Mouse (Mus musculus): ENCODE results near the gene Grem1. TPM values are rescaled to one million over a fixed set of nuclear protein-coding genes. Genes with fewer than 3 reads are reported as not detected.
A peak's percentile ranks its signal among the peaks of the same experiment; 100 is the strongest.

Grem1 gene
- 1 to 10 TPM; 1.7 to 2.8 TPM for total RNA-seq (2021)

- intact Hi-C loops (cut with DNase I): loop anchor here (10.0 kb wide), 1 partner anchor 94 kb away; no protein-coding TSS in a partner anchor
- peak; percentile 42 for DNase-seq
These were observed at the start of gene Grem1 for GRCm38 (mm10) chr2:113758311-113759161. TSS of gene Grem1 (minus strand) at chr2:113758646.

DNA sequence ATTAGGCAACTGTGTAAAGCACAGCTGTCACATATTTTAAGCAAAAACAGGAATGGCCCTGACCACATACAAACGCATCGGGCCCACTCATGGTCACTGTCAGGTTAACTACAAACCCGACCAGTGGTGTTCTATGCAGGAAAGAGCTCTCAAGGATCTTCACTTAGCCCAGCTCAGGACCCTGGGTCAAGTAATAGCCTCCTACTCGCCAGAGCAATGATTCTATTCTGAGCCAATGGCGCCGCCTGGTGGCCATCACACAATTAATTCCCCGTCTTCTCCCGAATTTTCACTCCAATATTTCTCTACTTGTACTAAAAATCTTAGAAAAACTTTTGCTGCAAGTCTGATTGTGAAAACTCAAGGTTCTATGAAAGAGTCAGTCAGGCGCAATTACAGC lies 49.2 kb upstream of the Grem1 start:
- intact Hi-C loops (cut with DNase I): no loop called here
- DNase-seq: peak; percentile 77

GRCm38 (mm10) chr2:113806851-113807577 lies 48.6 kb upstream of the Grem1 start:
- intact Hi-C loops (cut with DNase I): no loop called here
- no peak for DNase-seq

- intact Hi-C loops (cut with DNase I): no loop called here
- no peak for DNase-seq
These were observed 47.3 kb upstream of the Grem1 start for GRCm38 (mm10) chr2:113805765-113806164.

- DNase-seq: no peak
- intact Hi-C loops (cut with DNase I): no loop called here
These were observed 45.3 kb upstream of the Grem1 start for GRCm38 (mm10) chr2:113803753-113804152.

DNA sequence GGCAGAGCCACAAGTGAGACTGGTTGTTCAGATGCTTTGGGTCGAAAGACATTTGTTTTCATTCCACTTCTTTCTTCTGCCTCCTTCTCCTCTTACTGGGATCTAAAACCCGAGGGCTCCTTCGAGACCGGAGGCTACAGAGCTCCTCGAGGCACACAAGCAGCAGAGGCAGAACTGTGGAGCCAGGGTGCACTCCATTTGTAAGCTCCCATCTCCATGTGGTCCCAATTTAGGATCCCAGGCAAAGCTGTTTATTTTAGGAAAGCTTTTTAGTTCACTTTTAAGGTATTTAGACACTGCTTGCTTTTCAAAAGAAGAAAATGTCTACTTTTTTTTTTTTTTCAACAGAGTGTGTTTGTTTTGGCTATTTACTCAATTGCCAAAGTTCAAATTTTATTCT lies 42.4 kb upstream of the Grem1 start:
- no peak for DNase-seq
- intact Hi-C loops (cut with DNase I): no loop called here

GRCm38 (mm10) chr2:113798605-113799004 lies 40.2 kb upstream of the Grem1 start:
- intact Hi-C loops (cut with DNase I): no loop called here
- DNase-seq: no peak

DNA sequence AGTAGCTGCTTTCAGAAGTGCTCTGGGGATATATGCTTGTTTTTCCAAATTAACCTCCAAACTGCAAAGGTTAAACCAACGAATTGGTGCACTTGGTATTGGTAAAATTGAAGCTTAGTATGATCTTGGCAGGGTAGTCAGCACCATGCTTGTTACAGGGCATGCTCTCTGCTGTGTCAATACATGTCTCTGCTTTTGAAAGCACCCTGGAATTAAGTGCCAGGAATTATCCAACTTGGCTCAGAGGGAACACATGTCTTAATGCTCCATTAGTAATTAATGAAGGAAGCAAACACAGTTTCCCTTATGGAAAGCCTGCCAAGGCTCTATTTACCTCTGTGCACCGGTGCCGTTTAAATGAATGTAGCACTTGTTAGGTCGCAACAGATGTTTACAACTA lies 36.7 kb upstream of the Grem1 start:
- DNase-seq: no peak
- intact Hi-C loops (cut with DNase I): no loop called here

DNA sequence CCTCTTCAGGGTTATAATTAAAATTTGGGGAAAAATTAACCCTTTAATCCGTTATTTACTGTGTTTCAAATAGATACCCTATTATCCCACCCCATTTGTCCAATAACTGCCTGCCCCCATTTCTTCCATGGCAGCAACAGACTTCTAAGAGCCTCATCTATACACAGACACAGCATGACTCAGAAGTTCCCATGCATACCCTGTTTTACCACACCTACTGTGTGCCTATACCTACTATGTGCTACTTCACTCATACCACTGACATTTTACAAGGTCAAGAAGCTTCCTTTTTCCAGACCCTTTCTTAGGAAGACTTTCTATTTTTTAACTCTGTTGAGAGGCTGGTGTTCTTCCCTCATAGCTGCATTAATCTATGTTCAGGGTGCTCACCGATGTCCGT lies 35.1 kb upstream of the Grem1 start:
- intact Hi-C loops (cut with DNase I): no loop called here

GRCm38 (mm10) chr2:113788821-113789387 lies 30.5 kb upstream of the Grem1 start:
- DNase-seq: no peak
- intact Hi-C loops (cut with DNase I): no loop called here

More for the DNA sequence above, 35.1 kb upstream of the Grem1 start:
- no peak for DNase-seq

DNA sequence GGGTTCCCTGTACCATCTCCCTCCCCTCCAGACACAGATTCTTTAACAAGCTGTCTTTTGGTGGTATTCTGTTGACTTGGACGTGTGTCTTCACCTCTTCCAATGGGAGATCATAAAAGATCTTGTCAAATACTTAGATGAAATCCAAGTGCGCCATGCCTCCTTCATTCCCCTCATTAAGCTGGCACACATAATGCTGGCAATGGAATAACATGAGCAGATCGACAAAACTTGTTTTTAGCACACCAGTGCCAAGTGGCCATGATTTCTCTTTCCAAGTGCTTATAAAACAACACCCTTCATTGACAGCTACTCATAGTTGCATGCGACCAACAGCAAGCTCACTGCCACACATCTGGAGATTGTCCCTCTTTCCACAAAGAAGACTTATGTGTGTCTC lies 29.4 kb upstream of the Grem1 start:
- no peak for DNase-seq
- intact Hi-C loops (cut with DNase I): no loop called here

- no peak for DNase-seq
- intact Hi-C loops (cut with DNase I): no loop called here
These were observed 26.4 kb upstream of the Grem1 start for GRCm38 (mm10) chr2:113784851-113785250.

GRCm38 (mm10) chr2:113781521-113781920 lies 23.1 kb upstream of the Grem1 start:
- intact Hi-C loops (cut with DNase I): no loop called here

GRCm38 (mm10) chr2:113781107-113781506 lies 22.7 kb upstream of the Grem1 start:
- intact Hi-C loops (cut with DNase I): no loop called here
- DNase-seq: no peak

More at GRCm38 (mm10) chr2:113781521-113781920, 23.1 kb upstream of the Grem1 start:
- DNase-seq: no peak

- no peak for DNase-seq
- intact Hi-C loops (cut with DNase I): no loop called here
These were observed 20.9 kb upstream of the Grem1 start for GRCm38 (mm10) chr2:113779336-113779735.

DNA sequence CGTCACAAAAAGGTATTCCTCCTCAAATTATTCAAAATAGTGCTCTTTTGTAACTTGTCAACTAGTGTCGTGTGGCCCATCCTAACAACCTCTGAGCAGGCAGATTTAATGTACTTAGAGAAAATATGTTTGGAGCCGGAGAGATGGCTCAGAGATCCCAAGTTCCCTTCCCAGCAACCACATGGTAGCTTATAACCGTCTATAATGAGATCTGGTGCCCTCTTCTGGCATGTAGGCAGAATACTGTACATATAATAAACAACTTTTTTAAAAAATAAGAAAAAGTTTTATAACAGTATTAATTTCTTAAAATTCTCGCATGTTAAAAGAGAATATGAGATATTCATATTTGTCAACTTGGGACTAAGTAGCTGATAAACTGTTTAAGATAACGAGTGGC lies 19.6 kb upstream of the Grem1 start:
- no peak for DNase-seq
- intact Hi-C loops (cut with DNase I): no loop called here

- DNase-seq: no peak
- intact Hi-C loops (cut with DNase I): no loop called here
These were observed 17.9 kb upstream of the Grem1 start for GRCm38 (mm10) chr2:113776297-113776696.

GRCm38 (mm10) chr2:113774150-113774805 lies 15.8 kb upstream of the Grem1 start:
- DNase-seq: no peak
- intact Hi-C loops (cut with DNase I): no loop called here

DNA sequence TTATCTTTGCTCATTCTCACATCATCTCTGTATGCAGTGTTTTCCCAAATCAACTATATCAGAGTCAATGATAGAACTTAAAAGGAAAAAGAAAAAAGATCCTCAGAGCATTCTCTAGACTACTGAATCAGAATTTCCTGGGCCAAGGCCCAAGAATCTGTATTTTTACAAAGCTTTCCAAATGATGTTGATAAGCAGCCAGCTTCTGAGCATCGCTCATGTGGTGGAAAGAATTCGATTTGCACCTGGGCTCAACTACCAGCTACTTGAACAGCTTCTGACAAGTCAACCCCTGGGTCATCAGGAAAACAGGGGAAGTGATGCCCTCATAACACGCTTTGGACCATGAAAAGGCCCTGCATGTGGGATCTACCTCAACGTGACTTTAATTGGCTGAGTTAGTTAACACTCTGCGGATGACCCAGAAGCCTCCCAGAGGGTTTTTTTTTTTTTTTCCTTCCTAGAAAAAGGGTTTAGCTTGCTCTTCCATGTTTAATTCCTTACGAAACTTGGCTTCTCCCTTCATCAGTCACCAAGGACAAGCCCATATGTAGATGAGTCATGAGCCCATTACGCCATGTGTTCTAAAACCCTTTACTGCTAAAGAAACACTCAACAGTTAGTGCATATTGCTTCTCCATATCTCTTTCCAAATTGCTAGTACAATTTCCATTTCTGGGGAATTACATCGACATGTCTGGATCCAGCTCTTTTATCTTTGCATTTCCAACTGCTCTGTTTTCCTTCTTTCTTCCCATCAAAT lies 10.3 kb upstream of the Grem1 start:
- intact Hi-C loops (cut with DNase I): no loop called here
- no peak for DNase-seq

DNA sequence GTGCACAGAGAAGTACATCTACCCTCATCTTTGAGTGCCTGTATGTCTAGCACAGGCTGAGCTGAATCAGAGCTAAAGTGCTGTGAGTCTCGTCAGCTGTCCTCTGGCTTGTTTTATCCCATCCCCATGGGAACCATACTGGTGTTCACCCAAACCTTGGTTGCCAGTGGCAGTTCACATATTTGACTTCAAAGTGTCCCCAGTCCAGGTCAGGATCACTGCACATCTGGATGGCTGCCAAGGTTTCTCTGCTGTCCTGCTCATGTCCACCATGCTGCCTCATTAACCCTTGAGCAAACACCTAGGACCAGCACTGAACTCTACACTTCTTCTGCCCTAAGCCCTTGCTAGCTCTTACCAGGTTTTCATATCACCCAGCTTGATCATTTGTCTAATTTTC lies 7.4 kb upstream of the Grem1 start:
- intact Hi-C loops (cut with DNase I): no loop called here

More for the DNA sequence above, 7.4 kb upstream of the Grem1 start:
- peak; percentile 8 for DNase-seq
